Mouse (Mus musculus): ENCODE data around the gene Fzd4.

Gene Fzd4

GRCm38 (mm10) chr7:89450312-89450711 is 46.2 kb downstream of the Fzd4 start:
- in situ Hi-C loops (cut with MboI; ENCODE audit: low pct_unique_long_range_greater_than_20kb in 1 of 2, low sequenced_read_pairs in 2 of 2, unreplicated experiment in 1 of 2): no loop called here

DNA sequence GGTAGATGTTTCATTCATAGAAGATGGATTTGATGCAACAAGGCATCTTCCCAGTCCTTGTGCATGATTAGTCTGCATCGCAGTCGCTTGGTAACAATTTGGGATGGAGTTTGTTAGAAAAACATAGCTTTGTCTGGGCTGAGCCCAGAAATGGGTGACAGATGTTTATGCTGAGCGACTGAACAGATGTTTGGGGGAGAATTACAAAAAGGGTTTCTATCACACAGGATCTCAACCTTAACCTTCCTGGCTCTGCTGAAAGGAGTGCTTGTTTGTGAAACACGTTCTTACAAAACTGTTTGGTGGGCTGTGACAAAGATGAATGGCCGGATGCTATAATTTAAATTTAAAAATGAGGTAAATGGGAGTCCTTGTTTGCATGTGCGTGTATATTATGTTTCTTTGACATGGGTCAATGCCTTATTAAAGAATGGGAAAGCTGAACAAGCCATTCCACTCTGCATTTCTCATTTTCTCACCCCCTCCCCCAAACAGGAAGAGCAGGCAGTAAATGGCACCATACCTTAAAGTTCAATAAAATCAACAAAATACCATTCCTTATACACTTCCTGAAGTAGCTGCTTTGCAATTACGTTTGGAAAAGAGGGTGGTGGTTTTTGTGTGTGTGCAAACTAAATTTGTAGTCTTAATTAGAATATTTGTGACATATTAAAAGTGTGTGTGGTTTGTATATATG is 52.4 kb downstream of the Fzd4 start:
- in situ Hi-C loops (cut with MboI; ENCODE audit: low pct_unique_long_range_greater_than_20kb in 1 of 2, low sequenced_read_pairs in 2 of 2, unreplicated experiment in 1 of 2): no loop called here

GRCm38 (mm10) chr7:89459691-89460090 is 55.5 kb downstream of the Fzd4 start:
- in situ Hi-C loops (cut with MboI; ENCODE audit: low pct_unique_long_range_greater_than_20kb in 1 of 2, low sequenced_read_pairs in 2 of 2, unreplicated experiment in 1 of 2): no loop called here

DNA sequence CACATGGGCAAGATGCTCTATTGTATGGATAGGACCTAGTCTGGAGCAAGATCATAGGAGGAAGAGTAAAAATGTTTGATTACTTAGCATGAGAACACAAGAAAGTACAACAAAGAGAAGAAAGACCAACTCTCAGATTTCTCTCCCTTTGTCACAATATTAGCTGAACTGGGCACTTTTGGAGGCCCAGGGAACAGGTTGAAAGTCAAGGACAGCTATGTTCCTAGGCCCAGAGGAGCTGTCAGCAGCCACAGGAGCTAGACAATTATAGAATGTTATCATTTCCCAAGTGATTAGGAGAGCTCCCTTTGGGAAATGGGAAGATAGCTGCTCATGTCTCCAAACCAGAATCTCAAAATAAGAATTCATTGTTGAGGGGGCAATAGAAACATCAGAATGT is 56.8 kb downstream of the Fzd4 start:
- in situ Hi-C loops (cut with MboI; ENCODE audit: low pct_unique_long_range_greater_than_20kb in 1 of 2, low sequenced_read_pairs in 2 of 2, unreplicated experiment in 1 of 2): no loop called here

GRCm38 (mm10) chr7:89461351-89461750 is 57.2 kb downstream of the Fzd4 start:
- in situ Hi-C loops (cut with MboI; ENCODE audit: low pct_unique_long_range_greater_than_20kb in 1 of 2, low sequenced_read_pairs in 2 of 2, unreplicated experiment in 1 of 2): no loop called here
